Mouse (Mus musculus) heart, postnatal 25 days (tissue): ENCODE data around the gene Arhgap35. TPM values are rescaled to one million over a fixed set of nuclear protein-coding genes. Genes with fewer than 3 reads are reported as not detected.

Experiments used
- DNase-seq: peaks from one replicate; pipeline ENCODE4 v3.0.0; 2022; ENCODE audit warnings: low spot score
- intact Hi-C: fragments of 180-260 bp; cut with DNase I; formaldehyde crosslinking; loops from one replicate; pipeline ENCODE4 v1.15.1; 2025
- total RNA-seq, 2 experiments: library from RNA; stranded (reverse); gene quantifications; 2 replicates each; pipeline ENCODE4 v1.2.3; 2021

The Arhgap35 gene
- total RNA-seq, 2 experiments from 2014 or later, result 34.2 to 35.8 TPM

- no peak for DNase-seq
- intact Hi-C loops, result no loop called here
Measured at GRCm38 (mm10) chr7:16544770-16545169, 70.0 kb downstream of the Arhgap35 start.

GRCm38 (mm10) chr7:16537220-16537903 is 77.4 kb downstream of the Arhgap35 start:
- DNase-seq, result no peak
- intact Hi-C loops, result no loop called here

GRCm38 (mm10) chr7:16525995-16526394 is 88.8 kb downstream of the Arhgap35 start:
- intact Hi-C loops, result no loop called here
- DNase-seq, result no peak

GRCm38 (mm10) chr7:16525448-16525847 is 89.3 kb downstream of the Arhgap35 start:
- intact Hi-C loops, result no loop called here

GRCm38 (mm10) chr7:16524308-16524707 is 90.5 kb downstream of the Arhgap35 start:
- intact Hi-C loops, result loop anchor here (5.0 kb wide), 1 partner anchor 88 kb away; the partner anchor contains the start of gene Arhgap35
- peak; percentile 23 for DNase-seq

More at GRCm38 (mm10) chr7:16525448-16525847, 89.3 kb downstream of the Arhgap35 start:
- DNase-seq, result no peak

- no peak for DNase-seq
- intact Hi-C loops, result no loop called here
Measured at GRCm38 (mm10) chr7:16519310-16519709, 95.5 kb downstream of the Arhgap35 start.

- intact Hi-C loops, result no loop called here
- DNase-seq, result no peak
Measured at GRCm38 (mm10) chr7:16517198-16517597, 97.6 kb downstream of the Arhgap35 start.

GRCm38 (mm10) chr7:16507284-16507683 is 107.5 kb downstream of the Arhgap35 start:
- intact Hi-C loops, result loop anchor here (1.0 kb wide), 1 partner anchor 110 kb away; no protein-coding TSS in a partner anchor
- peak; percentile 33 for DNase-seq

- no peak for DNase-seq
- intact Hi-C loops, result no loop called here
Measured at GRCm38 (mm10) chr7:16505226-16505593, 109.6 kb downstream of the Arhgap35 start.

- intact Hi-C loops, result no loop called here
- no peak for DNase-seq
Measured at GRCm38 (mm10) chr7:16504573-16505225, 110.1 kb downstream of the Arhgap35 start.

- no peak for DNase-seq
- intact Hi-C loops, result no loop called here
Measured at GRCm38 (mm10) chr7:16501571-16501970, 113.2 kb downstream of the Arhgap35 start.

- intact Hi-C loops, result no loop called here
- DNase-seq, result no peak
Measured at GRCm38 (mm10) chr7:16499671-16500104, 115.1 kb downstream of the Arhgap35 start.

- intact Hi-C loops, result no loop called here
Measured at GRCm38 (mm10) chr7:16496260-16496659, 118.5 kb downstream of the Arhgap35 start.

GRCm38 (mm10) chr7:16493361-16493760 is 121.4 kb downstream of the Arhgap35 start:
- intact Hi-C loops, result no loop called here
- no peak for DNase-seq

More at GRCm38 (mm10) chr7:16496260-16496659, 118.5 kb downstream of the Arhgap35 start:
- DNase-seq, result no peak

GRCm38 (mm10) chr7:16492211-16492610 is 122.6 kb downstream of the Arhgap35 start:
- no peak for DNase-seq
- intact Hi-C loops, result no loop called here

- no peak for DNase-seq
- intact Hi-C loops, result loop anchor here (1.0 to 2.0 kb wide), 2 partner anchors 26 to 127 kb away; no protein-coding TSS in a partner anchor
Measured at GRCm38 (mm10) chr7:16491759-16492158, 123.0 kb downstream of the Arhgap35 start.

- DNase-seq, result no peak
- intact Hi-C loops, result loop anchor here (2.0 kb wide), 1 partner anchor 129 kb away; no protein-coding TSS in a partner anchor
Measured at GRCm38 (mm10) chr7:16489948-16490347, 124.8 kb downstream of the Arhgap35 start.

- intact Hi-C loops, result no loop called here
- no peak for DNase-seq
Measured at GRCm38 (mm10) chr7:16488816-16489215, 126.0 kb downstream of the Arhgap35 start.

GRCm38 (mm10) chr7:16477628-16478027 is 137.2 kb downstream of the Arhgap35 start, which contains the start of gene Npas1:
Npas1 (minus strand) TSS chr7:16477728.
- intact Hi-C loops, result no loop called here
- no peak for DNase-seq

GRCm38 (mm10) chr7:16476600-16476989 is 138.2 kb downstream of the Arhgap35 start:
- DNase-seq, result no peak
- intact Hi-C loops, result no loop called here
